Mouse (Mus musculus) lung, postnatal 0 days (tissue): ENCODE measurements around the gene Casd1. TPM values are rescaled to one million over a fixed set of nuclear protein-coding genes. Genes with fewer than 3 reads are reported as not detected.

Experiments used
- ATAC-seq: fragments of 200-750 bp; cut with Nextera tagmentation; 2 replicates; pipeline ENCODE4 v1.8.0; 2017; ENCODE audit warnings: moderate library complexity
- DNase-seq: peaks from one replicate; pipeline ENCODE4 v3.0.0-alpha.2; 2016; ENCODE audit warnings: low spot score
- H3K27ac ChIP-seq: fragments of 300-500 bp; sonication (generic); 2 replicates; pipeline ENCODE4 v1.5.1; 2014; ENCODE audit warnings: antibody characterized with exemption, mild to moderate bottlenecking, low read length, mixed read lengths
- H3K27me3 ChIP-seq: fragments of 300-500 bp; sonication (generic); replicated peaks from 2 replicates; pipeline ENCODE4 v1.6.1; 2014; ENCODE audit warnings: low read length, mixed read lengths; ENCODE audit not compliant: insufficient read depth
- H3K36me3 ChIP-seq: fragments of 300-500 bp; sonication (generic); 2 replicates; pipeline ENCODE4 v1.6.1; 2014; ENCODE audit warnings: low read length, mixed read lengths; ENCODE audit not compliant: insufficient read depth
- H3K4me1 ChIP-seq: fragments of 300-500 bp; sonication (generic); 2 replicates; pipeline ENCODE4 v1.6.1; 2014; ENCODE audit warnings: antibody characterized with exemption, low read depth, low read length, mixed read lengths; ENCODE audit not compliant: insufficient read depth
- H3K4me2 ChIP-seq: fragments of 300-500 bp; sonication (generic); replicated peaks from 2 replicates; pipeline ENCODE4 v1.6.1; 2014; ENCODE audit warnings: low read depth, mild to moderate bottlenecking, low read length, moderate library complexity, mixed read lengths
- H3K4me3 ChIP-seq: fragments of 300-500 bp; sonication (generic); 2 replicates; pipeline ENCODE4 v1.5.1; 2014; ENCODE audit warnings: low read depth, low read length
- H3K9ac ChIP-seq: fragments of 300-500 bp; sonication (generic); replicated peaks from 2 replicates; pipeline ENCODE4 v1.6.1; 2014; ENCODE audit warnings: low read depth, mild to moderate bottlenecking
- H3K9me3 ChIP-seq: fragments of 300-500 bp; sonication (generic); 2 replicates; pipeline ENCODE4 v1.6.1; 2016; ENCODE audit warnings: low read length, mixed read lengths
- CTCF ChIP-seq: IDR thresholded peaks from 2 replicates; pipeline ENCODE4 v1.5.1; 2016; ENCODE audit warnings: antibody characterized with exemption, mild to moderate bottlenecking
- EP300 ChIP-seq: IDR thresholded peaks from 2 replicates; pipeline ENCODE4 v1.6.1; 2016; ENCODE audit warnings: antibody characterized with exemption, mild to moderate bottlenecking, control low read depth
- WGBS: fragments of 180-500 bp; shearing (Covaris S2); extraction: QIAGEN DNeasy Blood & Tissue Kit; methylation state at CpG from one replicate; pipeline ENCODE4 v1.1.7; 2014; 5-methylcytosine and 5-hydroxymethylcytosine counted together
- polyA plus RNA-seq: library from polyadenylated mRNA; unstranded; fragments of >200 nt; fragmentation: Nextera tagmentation; extraction: Ambion mirVana; gene quantifications from 2 replicates; pipeline ENCODE4 v1.2.1, GENCODE M21; 2015

Gene Casd1
- polyA plus RNA-seq, 1 experiment from 2014 or later, result 18.4 TPM

- no peak for TF ChIP-seq EP300
- no peak for TF ChIP-seq CTCF
- H3K27me3 ChIP-seq, result no peaks in the 10 kb centered on the region
- 72% methylated on average over 4 of the region's 4 CpGs for WGBS
Measured at GRCm38 (mm10) chr6:4587946-4588345, 12.7 kb upstream of the Casd1 start.

DNA sequence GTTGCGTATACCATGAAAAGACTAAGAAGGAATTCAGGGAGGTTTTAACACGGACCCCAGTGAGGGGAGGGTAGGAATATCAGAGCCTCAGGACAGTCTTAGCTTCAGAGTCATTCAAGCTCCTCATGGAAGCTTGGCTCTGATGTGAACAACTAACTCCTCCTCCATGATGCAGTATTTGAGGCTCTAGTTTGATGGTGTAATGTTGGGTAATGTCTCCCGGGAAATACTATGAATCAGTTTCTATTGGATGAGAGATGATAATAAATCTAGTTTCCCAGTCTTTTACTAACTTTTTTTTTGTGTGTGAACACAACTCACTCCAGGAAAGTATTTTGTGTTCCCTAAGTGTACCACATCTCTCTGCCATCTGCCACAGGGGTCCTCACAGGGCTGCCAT is 11.9 kb upstream of the Casd1 start:
- no peaks in the 10 kb centered on the region for H3K9me3 ChIP-seq
- no peaks in the 10 kb centered on the region for H3K27me3 ChIP-seq
- DNase-seq (no peak), ATAC-seq (no peak)
- H3K4me2 ChIP-seq, result no peak overlapping the region
- 91% methylated on average over 3 of the region's 3 CpGs for WGBS
- no peak overlapping the region for H3K9ac ChIP-seq
- no peaks in the 10 kb centered on the region for H3K4me1 ChIP-seq
- H3K36me3 ChIP-seq, result no peaks in the 10 kb centered on the region
- H3K4me3 ChIP-seq, result no peak overlapping the region
- no peak overlapping the region for H3K27ac ChIP-seq
- TF ChIP-seq EP300, result no peak
- TF ChIP-seq CTCF, result no peak

More at GRCm38 (mm10) chr6:4587946-4588345, 12.7 kb upstream of the Casd1 start:
- no peaks in the 10 kb centered on the region for H3K4me1 ChIP-seq
- H3K4me2 ChIP-seq, result no peak overlapping the region
- ATAC-seq (no peak; the same call in 1 of the 2 replicates), DNase-seq (peak; percentile 69)
- H3K4me3 ChIP-seq, result no peak overlapping the region
- no peak overlapping the region for H3K9ac ChIP-seq
- no peaks in the 10 kb centered on the region for H3K9me3 ChIP-seq
- H3K36me3 ChIP-seq, result no peaks in the 10 kb centered on the region
- H3K27ac ChIP-seq, result no peak overlapping the region

- H3K36me3 ChIP-seq, result no peaks in the 10 kb centered on the region
- WGBS, result 77% methylated on average over 8 of the region's 8 CpGs
- no peak overlapping the region for H3K4me2 ChIP-seq
- TF ChIP-seq CTCF, result no peak
- no peak for TF ChIP-seq EP300
- no peaks in the 10 kb centered on the region for H3K4me1 ChIP-seq
- H3K27ac ChIP-seq, result no peak overlapping the region
- no peaks in the 10 kb centered on the region for H3K27me3 ChIP-seq
- DNase-seq, result no peak
- H3K9me3 ChIP-seq, result no peaks in the 10 kb centered on the region
- H3K4me3 ChIP-seq, result no peak overlapping the region
- no peak for ATAC-seq
- H3K9ac ChIP-seq, result no peak overlapping the region
Measured at GRCm38 (mm10) chr6:4590089-4590488, 10.6 kb upstream of the Casd1 start.

GRCm38 (mm10) chr6:4597711-4598110 is 2.9 kb upstream of the Casd1 start:
- Histone ChIP-seq H3K9me3 (no peaks in the 10 kb centered on the region), H3K9ac (no peak overlapping the region), H3K4me1 (peaks cover 3% of the 10 kb centered on the region; the same call in 1 of the 2 replicates), H3K27ac (no peak overlapping the region), H3K4me3 (no peak overlapping the region), H3K27me3 (no peaks in the 10 kb centered on the region), H3K4me2 (no peak overlapping the region), H3K36me3 (no peaks in the 10 kb centered on the region)
- peak; percentile 57 for DNase-seq
- no peak for ATAC-seq
- 42% methylated on average over 4 of the region's 4 CpGs for WGBS
- no peak for TF ChIP-seq EP300
- TF ChIP-seq CTCF, result peak; percentile 21; the same call in 1 of the 2 replicates

DNA sequence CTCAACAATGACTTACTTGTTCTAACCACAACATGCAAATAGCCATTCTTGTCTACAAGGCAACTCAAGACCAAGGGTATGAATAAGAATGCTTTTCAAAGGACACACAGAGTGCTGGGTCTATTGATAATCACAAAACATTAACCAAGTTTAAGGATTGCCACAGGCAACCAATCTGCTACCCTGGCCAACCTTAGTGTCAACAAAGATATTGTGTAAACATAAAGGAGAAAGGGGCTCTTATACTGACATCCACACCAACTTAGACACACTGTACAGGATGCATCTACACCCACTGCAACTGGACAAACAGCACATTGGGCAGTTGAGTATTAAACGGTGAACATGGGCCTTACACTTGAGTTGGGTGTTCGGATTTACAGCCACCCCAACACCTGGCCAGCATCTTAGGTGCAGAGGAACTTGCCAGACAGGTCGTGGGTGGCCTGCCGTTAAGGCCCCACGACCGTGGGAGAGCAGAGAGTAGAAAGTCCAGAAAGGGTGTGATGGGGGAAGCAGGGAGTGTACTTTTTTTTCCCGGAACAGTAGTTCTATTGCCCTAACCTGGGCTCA is 468 bp upstream of the Casd1 start:
- WGBS, result 18% methylated on average over 7 of the region's 7 CpGs
- ATAC-seq (no peak; the same call in 1 of the 2 replicates), DNase-seq (no peak)
- Histone ChIP-seq H3K9ac (peak overlapping the region; percentile 96), H3K4me2 (peak overlapping the region; percentile 94), H3K4me1 (peaks cover 3% of the 10 kb centered on the region; the same call in 1 of the 2 replicates), H3K9me3 (no peaks in the 10 kb centered on the region), H3K4me3 (peak overlapping the region; percentile 88), H3K36me3 (no peaks in the 10 kb centered on the region), H3K27ac (peak overlapping the region; percentile 95), H3K27me3 (no peaks in the 10 kb centered on the region)
- TF ChIP-seq EP300, result no peak
- TF ChIP-seq CTCF, result no peak

DNA sequence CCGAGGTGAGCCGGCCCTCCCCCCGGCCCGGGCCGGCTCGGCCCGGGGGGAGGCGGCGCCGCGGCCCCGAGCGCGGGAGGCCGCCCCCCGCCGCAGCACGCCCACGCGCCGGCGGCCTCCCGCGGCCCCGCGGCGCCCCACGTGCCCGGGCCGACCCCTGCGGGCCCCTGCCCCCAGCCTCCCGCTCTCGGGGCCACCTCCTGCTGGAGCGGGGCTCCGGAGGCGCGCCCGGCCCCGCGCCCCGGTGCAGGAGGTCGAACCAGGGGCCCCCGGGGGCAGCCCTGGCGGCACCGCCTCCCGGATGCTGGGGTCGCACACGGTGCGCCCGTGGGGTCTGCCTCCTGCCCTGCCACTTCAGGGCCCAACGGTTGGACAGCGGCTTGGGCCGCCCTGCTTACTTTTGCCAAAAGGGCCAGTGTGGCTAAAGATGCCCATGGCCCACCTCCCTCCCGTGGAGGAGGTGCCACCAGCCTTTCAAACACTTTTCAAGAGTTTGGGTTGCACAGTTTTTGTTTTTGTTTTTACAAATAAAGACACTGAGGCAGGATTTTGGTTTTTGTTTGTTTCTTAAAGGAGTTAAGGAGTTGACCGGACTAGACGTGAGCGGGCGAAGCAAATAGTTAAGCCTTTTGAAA is 775 bp downstream of the Casd1 start:
- DNase-seq (peak; percentile 35), ATAC-seq (peak; percentile 29)
- H3K36me3 ChIP-seq, result no peaks in the 10 kb centered on the region
- H3K27me3 ChIP-seq, result no peaks in the 10 kb centered on the region
- H3K4me3 ChIP-seq, result peak overlapping the region; percentile 88
- TF ChIP-seq EP300, result no peak
- TF ChIP-seq CTCF, result no peak
- H3K4me2 ChIP-seq, result peak overlapping the region; percentile 94
- H3K9me3 ChIP-seq, result no peaks in the 10 kb centered on the region
- H3K9ac ChIP-seq, result peak overlapping the region; percentile 96
- 6% methylated on average over 30 of the region's 58 CpGs for WGBS
- peak overlapping the region; percentile 95 for H3K27ac ChIP-seq
- peaks cover 3% of the 10 kb centered on the region; the same call in 1 of the 2 replicates for H3K4me1 ChIP-seq
